Mouse (Mus musculus): ENCODE results near the gene Slx4ip. TPM values are rescaled to one million over a fixed set of nuclear protein-coding genes. Genes with fewer than 3 reads are reported as not detected.

Slx4ip gene
- total RNA-seq, 2 experiments from 2014 or later, result 6.1 TPM

- no peak for DNase-seq
Measured at GRCm38 (mm10) chr2:137064513-137064912, 173.5 kb downstream of the Slx4ip start.

- DNase-seq, result no peak
Measured at GRCm38 (mm10) chr2:137067479-137068110, 176.6 kb downstream of the Slx4ip start.

- no peak for DNase-seq
Measured at GRCm38 (mm10) chr2:137073473-137074312, 182.7 kb downstream of the Slx4ip start.

DNA sequence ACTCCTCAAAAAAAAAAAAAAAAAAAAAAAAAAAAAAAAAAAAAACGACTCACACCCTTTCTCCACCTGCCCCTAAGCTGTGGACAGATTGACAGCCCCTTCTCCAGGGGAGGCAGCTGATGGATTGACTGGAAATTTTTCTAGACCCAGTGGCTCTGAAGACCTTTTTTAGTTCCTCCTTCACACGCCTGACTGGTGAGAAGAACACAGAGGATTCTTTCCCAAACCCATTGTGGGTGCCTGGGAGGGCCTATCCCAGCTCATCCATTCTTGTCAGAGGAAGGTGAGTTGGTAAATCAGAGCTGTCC is 183.2 kb downstream of the Slx4ip start:
- DNase-seq, result no peak

GRCm38 (mm10) chr2:137078771-137079170 is 187.8 kb downstream of the Slx4ip start:
- DNase-seq, result no peak

DNA sequence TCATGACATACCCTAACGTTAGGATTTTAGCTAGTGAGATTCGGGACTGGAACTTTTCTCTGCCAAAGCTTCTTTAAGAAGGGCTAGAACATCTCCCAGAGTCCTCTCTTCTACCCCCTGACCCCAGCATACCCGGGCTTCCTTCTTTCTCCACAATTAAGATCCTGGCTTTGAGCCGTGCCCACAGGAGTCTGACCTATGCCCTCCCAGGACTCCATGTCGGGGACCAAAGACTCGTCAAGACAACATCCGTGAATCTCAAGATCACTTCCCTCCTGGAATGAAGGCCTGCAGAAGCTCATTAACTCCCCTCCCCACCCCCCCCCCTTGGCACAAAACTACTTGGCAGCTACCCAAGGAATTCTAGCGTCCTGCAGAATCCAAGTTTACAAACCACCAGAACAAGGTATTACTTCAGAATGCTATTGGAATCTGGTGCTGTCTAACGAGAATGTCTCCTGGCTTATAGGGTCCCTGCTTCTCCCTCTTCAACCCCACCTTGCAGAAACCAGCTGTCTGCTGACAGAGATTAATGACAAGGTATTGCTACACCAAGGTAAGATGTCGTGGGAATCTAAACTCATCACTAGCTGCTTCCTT is 188.8 kb downstream of the Slx4ip start:
- no peak for DNase-seq

DNA sequence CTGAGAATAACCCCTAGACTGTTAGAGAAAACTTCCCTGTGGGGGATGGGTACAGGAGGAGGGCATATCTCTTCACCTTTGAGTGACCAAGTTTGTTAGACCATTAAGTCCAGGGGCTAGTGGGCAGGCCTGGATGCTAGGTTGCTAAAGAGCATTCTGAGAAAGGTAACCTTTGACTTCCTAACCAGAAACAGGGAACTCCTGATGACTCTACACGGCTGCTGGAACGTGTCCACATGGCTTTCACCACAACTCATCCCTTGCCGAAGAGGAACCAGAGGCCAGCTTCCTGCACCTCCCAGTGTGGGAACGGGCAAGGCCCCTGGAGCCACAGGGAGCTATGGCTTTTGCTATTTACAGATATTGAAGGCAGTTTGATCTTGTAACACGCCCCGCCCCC is 189.4 kb downstream of the Slx4ip start:
- DNase-seq, result peak; percentile 13 to 33

DNA sequence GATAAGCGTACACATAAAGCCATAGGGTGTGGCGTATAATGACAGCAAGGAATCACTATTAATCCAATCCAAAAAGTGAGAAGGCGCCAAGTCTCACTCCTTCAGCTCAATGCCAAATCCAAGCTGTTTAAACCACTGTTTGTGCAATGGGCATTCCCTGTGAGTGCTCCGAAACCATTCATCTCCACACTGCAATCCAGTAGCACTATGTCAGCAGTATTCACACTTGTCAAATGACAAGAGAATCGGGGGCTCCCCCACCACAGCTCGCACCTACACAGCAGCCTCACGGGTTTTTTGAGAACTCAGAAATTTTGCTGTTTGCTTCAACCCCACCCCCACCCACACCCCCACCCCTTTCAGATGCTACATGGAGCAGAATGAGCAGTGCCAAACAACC is 190.0 kb downstream of the Slx4ip start:
- DNase-seq, result no peak

- DNase-seq, result no peak
Measured at GRCm38 (mm10) chr2:137082896-137083620, 192.0 kb downstream of the Slx4ip start.

DNA sequence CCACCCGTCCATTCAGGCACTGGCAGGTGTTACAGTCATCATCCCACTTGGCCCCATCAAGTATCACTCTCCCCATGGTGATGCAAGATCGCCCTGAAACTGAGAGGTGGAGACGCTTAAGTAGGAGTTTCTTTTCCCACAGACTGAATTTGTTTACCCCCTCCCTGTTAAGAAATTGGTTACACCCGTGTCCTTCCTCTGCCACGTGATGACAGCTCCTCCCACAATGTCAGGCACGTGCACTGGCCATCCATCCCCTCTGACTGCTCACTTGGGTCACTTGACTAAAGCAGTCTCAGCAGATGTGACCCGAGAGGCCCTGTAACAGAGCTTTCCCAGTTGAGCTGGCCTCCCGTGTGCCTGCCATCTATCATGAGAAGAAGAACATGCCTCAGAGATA is 194.2 kb downstream of the Slx4ip start:
- DNase-seq, result no peak

GRCm38 (mm10) chr2:137086621-137087395 is 195.8 kb downstream of the Slx4ip start:
- no peak for DNase-seq

- no peak for DNase-seq
Measured at GRCm38 (mm10) chr2:137087705-137088104, 196.7 kb downstream of the Slx4ip start.

DNA sequence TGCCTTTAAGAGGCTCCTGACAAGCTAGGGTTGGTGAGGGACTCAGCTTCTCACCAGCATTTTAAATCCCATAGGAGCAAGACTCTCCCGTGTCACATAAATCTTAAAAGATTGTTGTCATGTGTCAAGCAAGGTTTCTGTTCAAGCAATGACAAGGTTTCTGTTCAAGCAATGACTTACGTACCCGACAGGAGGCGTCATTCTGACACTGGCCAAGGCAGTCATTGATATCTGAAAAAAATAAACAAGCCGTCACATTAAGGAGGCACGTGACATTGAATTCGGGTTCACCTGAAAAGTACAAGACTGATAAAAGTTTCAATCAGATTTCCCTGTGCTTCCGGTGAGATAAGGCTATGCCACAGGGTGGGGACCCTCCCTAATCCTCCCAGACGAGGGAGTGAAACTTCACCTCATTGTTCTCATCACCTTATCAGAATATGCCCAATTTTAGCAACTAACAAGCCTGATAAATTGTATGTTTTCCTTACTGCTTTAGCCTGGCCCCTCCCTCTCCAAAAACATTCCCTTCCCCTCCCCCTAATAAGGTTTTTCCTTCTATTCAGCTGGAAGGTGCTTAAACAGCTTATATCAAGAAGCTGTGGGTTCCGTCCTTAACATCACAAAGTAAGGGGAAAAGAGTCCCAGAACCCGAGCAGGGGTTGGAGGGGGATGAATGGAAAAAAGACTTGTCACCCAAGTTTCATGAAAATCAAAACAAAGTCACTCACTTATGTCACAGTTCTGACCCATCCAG is 200.9 kb downstream of the Slx4ip start:
- no peak for DNase-seq

DNA sequence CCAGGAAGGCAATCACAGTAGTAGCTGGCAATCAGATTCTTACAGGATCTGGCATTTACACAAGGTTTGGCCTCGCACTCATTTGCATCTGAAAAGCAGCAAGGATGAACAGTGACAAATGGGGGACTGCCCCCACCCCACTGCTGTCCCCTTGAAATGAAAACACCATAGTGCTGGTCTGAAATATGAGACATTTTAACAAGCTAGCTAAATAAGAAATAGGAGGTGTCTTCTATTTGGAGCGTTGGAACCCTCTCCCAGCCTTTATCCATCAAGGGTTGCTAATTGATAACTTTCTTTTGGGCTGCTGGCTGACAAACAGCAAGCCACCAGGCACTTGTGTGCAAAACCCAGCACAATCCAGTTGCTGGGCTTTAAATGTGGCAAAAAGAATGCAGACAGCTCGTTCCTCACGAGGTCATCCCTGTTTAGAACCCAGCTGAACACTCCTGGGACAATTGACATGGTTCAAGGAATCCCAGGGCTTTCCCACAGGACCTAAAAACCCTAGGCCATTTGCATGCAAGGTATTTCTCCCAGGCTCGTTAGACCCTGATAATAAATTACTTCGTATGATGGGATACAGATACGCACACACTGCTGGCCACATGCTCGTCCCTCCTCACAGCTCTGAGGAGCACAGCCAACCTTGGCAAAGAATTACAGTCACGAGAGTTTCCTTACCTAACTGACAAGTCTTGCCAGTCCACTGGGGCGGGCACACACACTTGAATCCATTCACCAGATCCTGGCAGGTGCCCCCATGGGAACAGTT is 201.7 kb downstream of the Slx4ip start:
- no peak for DNase-seq

DNA sequence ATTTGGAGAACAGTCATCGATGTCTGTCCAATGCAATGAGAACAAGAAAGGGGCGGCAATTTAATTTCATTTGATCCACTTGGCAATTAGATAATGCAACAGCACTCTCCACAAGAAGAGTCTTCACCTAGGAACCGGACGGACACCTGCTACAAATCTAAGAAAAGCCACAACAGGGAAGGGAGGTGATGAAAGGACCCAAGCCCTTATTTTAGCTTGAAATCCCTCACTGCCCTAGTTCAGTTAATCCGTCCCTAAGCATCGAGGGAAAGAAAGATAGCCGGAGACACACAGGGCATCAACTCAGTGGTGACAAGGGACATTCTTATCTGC is 202.2 kb downstream of the Slx4ip start:
- DNase-seq, result no peak

GRCm38 (mm10) chr2:137094301-137094700 is 203.3 kb downstream of the Slx4ip start:
- DNase-seq, result no peak

- no peak for DNase-seq
Measured at GRCm38 (mm10) chr2:137096981-137097460, 206.0 kb downstream of the Slx4ip start.

GRCm38 (mm10) chr2:137098269-137099035 is 207.4 kb downstream of the Slx4ip start:
- no peak for DNase-seq

DNA sequence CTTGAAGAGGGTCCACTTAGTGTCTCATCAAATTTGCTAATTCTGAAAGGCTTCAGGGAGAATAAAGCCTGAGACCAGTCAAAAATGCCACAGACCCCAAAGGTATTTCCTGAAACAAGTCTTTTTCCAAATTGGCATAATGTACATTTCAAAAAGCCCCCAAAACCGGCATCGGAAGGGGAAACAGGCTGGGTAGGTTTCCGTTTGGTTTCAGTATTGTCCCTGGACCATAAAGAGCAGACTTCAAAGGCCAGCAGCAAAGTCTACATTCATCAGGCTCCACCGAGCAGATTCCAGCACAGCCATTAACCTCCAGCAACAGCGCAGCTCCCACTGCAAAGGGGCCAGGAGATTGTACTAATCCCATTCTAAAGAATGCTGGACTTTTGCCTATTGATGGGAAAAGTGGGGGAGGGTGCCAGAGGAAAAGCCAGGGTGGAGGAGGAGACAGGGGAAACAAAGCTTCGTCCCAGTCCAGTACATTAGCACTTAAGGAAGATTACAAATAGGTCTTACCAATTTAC is 208.3 kb downstream of the Slx4ip start:
- DNase-seq, result no peak
